Mouse (Mus musculus) CH12.LX (cell line): Measurements from ENCODE around the gene Cenpn. TPM values are rescaled to one million over a fixed set of nuclear protein-coding genes. Genes with fewer than 3 reads are reported as not detected.

Experiments used
- DNase-seq: peaks from one replicate; pipeline ENCODE4 v3.0.0-alpha.2; 2013; ENCODE audit errors: extremely low read depth
- H3K27ac ChIP-seq: 2 replicates; pipeline ENCODE4 v1.5.1; 2012; ENCODE audit warnings: low read depth, mild to moderate bottlenecking, control low read depth, moderate library complexity; ENCODE audit not compliant: insufficient read depth
- H3K27me3 ChIP-seq: replicated peaks from 2 replicates; pipeline ENCODE3; 2012; ENCODE audit warnings: inconsistent platforms
- H3K36me3 ChIP-seq, 2 experiments: replicated peaks in 1 of 2; 2 replicates each; pipeline versions ENCODE3 to v1.6.1; 2012; ENCODE audit warnings: inconsistent platforms in 1 of 2, low read length in 1 of 2, mild to moderate bottlenecking in 1 of 2, mixed read lengths in 1 of 2, moderate library complexity in 1 of 2; ENCODE audit not compliant: control insufficient read depth in 1 of 2, insufficient read depth in 1 of 2
- H3K4me1 ChIP-seq, 2 experiments: 2 replicates each; pipeline ENCODE4 v1.6.1; 2012; ENCODE audit warnings: inconsistent platforms in 1 of 2, moderate library complexity in 1 of 2; ENCODE audit not compliant: insufficient read depth in 2 of 2, control insufficient read depth in 1 of 2
- H3K4me2 ChIP-seq: 2 replicates; pipeline ENCODE4 v1.6.1; 2012; ENCODE audit warnings: low read depth, mild to moderate bottlenecking, control low read depth; ENCODE audit not compliant: poor library complexity, insufficient read depth, severe bottlenecking
- H3K4me3 ChIP-seq, 3 experiments: fragments of 150-350 bp in 1 of 3; sonication (generic) in 1 of 3; replicated peaks in 1 of 3; 2 replicates each; pipeline versions ENCODE3 to v1.5.1; 2011 to 2012; ENCODE audit warnings: low read depth in 2 of 3, low read length in 2 of 3, mild to moderate bottlenecking in 2 of 3, moderate library complexity in 2 of 3, control low read depth in 1 of 3, improper control_type of control experiment in 1 of 3, inconsistent platforms in 1 of 3, mixed read lengths in 1 of 3; ENCODE audit not compliant: poor library complexity in 1 of 3
- H3K79me2 ChIP-seq: replicated peaks from 2 replicates; pipeline ENCODE4 v1.6.1; 2012; ENCODE audit warnings: mild to moderate bottlenecking, moderate library complexity; ENCODE audit not compliant: control insufficient read depth, poor library complexity, insufficient read depth, severe bottlenecking; ENCODE audit errors: extremely low read depth
- H3K9ac ChIP-seq: 2 replicates; pipeline ENCODE4 v1.6.1; 2012; ENCODE audit warnings: low read depth, mild to moderate bottlenecking, control low read depth, moderate library complexity; ENCODE audit not compliant: insufficient read depth
- H3K9me3 ChIP-seq: replicated peaks from 2 replicates; pipeline ENCODE3; 2012; ENCODE audit warnings: low read length, inconsistent platforms, mixed read lengths
- CHD1 ChIP-seq: IDR thresholded peaks from 2 replicates; pipeline ENCODE4 v1.6.1; 2012; ENCODE audit warnings: low read depth, low read length, improper control_type of control experiment, inconsistent platforms
- CTCF ChIP-seq, 2 experiments: IDR thresholded peaks in 1 of 2; conservative IDR thresholded peaks in 1 of 2; 2 replicates each; pipeline ENCODE4 v1.5.1; 2011 to 2012; ENCODE audit warnings: low read depth in 2 of 2, low read length in 2 of 2, improper control_type of control experiment in 1 of 2, inconsistent platforms in 1 of 2, mild to moderate bottlenecking in 1 of 2, moderate library complexity in 1 of 2
- GABPA ChIP-seq: IDR thresholded peaks from 2 replicates; pipeline ENCODE4 v1.6.1; 2012; ENCODE audit warnings: low read depth, low read length, improper control_type of control experiment, inconsistent platforms; ENCODE audit not compliant: insufficient replicate concordance
- HCFC1 ChIP-seq: IDR thresholded peaks from 2 replicates; pipeline ENCODE4 v1.6.1; 2012; ENCODE audit warnings: low read depth, mild to moderate bottlenecking, inconsistent platforms, low read length, improper control_type of control experiment
- JUN ChIP-seq: IDR thresholded peaks from 2 replicates; pipeline ENCODE4 v1.6.1; 2011; ENCODE audit warnings: low read depth, mild to moderate bottlenecking, low read length, improper control_type of control experiment, moderate library complexity; ENCODE audit not compliant: insufficient read depth
- JUND ChIP-seq: conservative IDR thresholded peaks from 2 replicates; pipeline ENCODE4 v1.6.1; 2011; ENCODE audit warnings: low read depth, low read length, improper control_type of control experiment
- MAFK ChIP-seq: IDR thresholded peaks from 2 replicates; pipeline ENCODE4 v1.6.1; 2011; ENCODE audit warnings: low read length, improper control_type of control experiment; ENCODE audit not compliant: insufficient replicate concordance
- MAZ ChIP-seq: IDR thresholded peaks from 2 replicates; pipeline ENCODE4 v1.6.1; 2012; ENCODE audit warnings: low read depth, mild to moderate bottlenecking, inconsistent platforms, low read length, improper control_type of control experiment, moderate library complexity
- MEF2A ChIP-seq: IDR thresholded peaks from 2 replicates; pipeline ENCODE4 v1.6.1; 2014; ENCODE audit warnings: low read depth, mild to moderate bottlenecking, inconsistent platforms, low read length, improper control_type of control experiment, borderline replicate concordance
- MYC ChIP-seq: IDR thresholded peaks from 2 replicates; pipeline ENCODE4 v1.6.1; 2011; ENCODE audit warnings: low read depth, mild to moderate bottlenecking, improper control_type of control experiment, low read length
- NELFE ChIP-seq: IDR thresholded peaks from 2 replicates; pipeline ENCODE4 v1.6.1; 2011; ENCODE audit warnings: low read depth, low read length, improper control_type of control experiment
- PAX5 ChIP-seq: IDR thresholded peaks from 2 replicates; pipeline ENCODE4 v1.6.1; 2012; ENCODE audit warnings: low read length, inconsistent platforms, mixed read lengths
- UBTF ChIP-seq: IDR thresholded peaks from 2 replicates; pipeline ENCODE4 v1.6.1; 2012; ENCODE audit warnings: low read depth, mild to moderate bottlenecking, inconsistent platforms, low read length, improper control_type of control experiment, moderate library complexity
- USF2 ChIP-seq: conservative IDR thresholded peaks from 2 replicates; pipeline ENCODE4 v1.6.1; 2011; ENCODE audit warnings: low read depth, low read length, improper control_type of control experiment
- ZKSCAN1 ChIP-seq: IDR thresholded peaks from 2 replicates; pipeline ENCODE4 v1.6.1; 2012; ENCODE audit warnings: low read depth, inconsistent platforms, low read length, improper control_type of control experiment, borderline replicate concordance
- ZMIZ1 ChIP-seq: IDR thresholded peaks from 2 replicates; pipeline ENCODE4 v1.6.1; 2012; ENCODE audit warnings: low read depth, mild to moderate bottlenecking, inconsistent platforms, low read length, improper control_type of control experiment
- dilution Hi-C: fragments of 300-500 bp; cut with MboI; formaldehyde crosslinking; loops from 2 replicates; pipeline ENCODE4 v1.14.3; 2020; ENCODE audit warnings: low sequenced_read_pairs; ENCODE audit not compliant: extremely low pct_unique_long_range_greater_than_20kb, extremely low pct_ligation_motif_present
- in situ Hi-C: fragments of 300-500 bp; cut with MboI; formaldehyde crosslinking; loops from 3 replicates; pipeline ENCODE4 v1.14.3; 2019; ENCODE audit warnings: low sequenced_read_pairs, low pct_ligation_motif_present, low pct_unique_long_range_greater_than_20kb, mixed read lengths
- polyA plus RNA-seq: library from polyadenylated mRNA; unstranded; fragments of >175 nt; gene quantifications from 2 replicates; pipeline ENCODE4 v1.2.1, GENCODE M21; 2012; ENCODE audit warnings: low read depth; ENCODE audit not compliant: insufficient read length
- total RNA-seq, 2 experiments: library from RNA; depleted of rRNA; stranded (reverse); fragments of 300-350 nt in 1 of 2; fragments of >200 nt in 1 of 2; gene quantifications; 2 replicates each; pipeline ENCODE4 v1.2.3; 2012 to 2014

Cenpn gene
- total and polyA plus RNA-seq, 3 experiments: 26.3 to 52.0 (median 45.6) TPM

DNA sequence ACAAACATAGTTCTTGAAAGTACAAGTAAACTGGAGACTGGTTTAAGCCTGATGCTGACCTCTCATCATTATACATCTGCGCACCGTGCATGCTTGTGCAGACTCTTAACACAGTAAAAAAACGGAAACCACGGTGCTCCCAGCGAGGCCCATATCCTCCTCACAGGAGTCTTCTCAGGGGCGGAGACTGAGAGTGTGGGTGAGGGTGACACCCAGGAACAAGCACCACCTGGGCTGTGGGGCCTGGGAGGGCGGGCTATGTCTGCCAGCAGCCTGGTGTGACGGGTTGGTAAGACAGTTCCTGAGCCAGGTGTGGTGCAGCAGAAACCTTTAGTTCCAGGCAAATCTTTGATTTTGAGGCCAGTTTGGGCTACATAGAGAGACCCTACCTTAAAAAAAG lies 30.9 kb downstream of the Cenpn start:
- H3K27me3 ChIP-seq: no peaks in the 10 kb centered on the region
- dilution Hi-C loops: no loop called here
- H3K4me2 ChIP-seq: no peak overlapping the region
- in situ Hi-C loops: no loop called here
- H3K4me1 ChIP-seq: peaks cover 4 to 46% of the 10 kb centered on the region in 2 experiments
- TF ChIP-seq MEF2A (no peak), GABPA (no peak), USF2 (no peak), JUN (no peak), JUND (no peak), UBTF (no peak), ZKSCAN1 (no peak), CTCF (conservative IDR thresholded peaks at IDR 0.05 in 1 of 2, IDR thresholded peaks at IDR 0.05 in 1 of 2; ENCODE audit: low read depth in 2 of 2, low read length in 2 of 2) (no peak), PAX5 (no peak), MAZ (no peak), MAFK (no peak), HCFC1 (no peak), MYC (no peak)
- no peaks in the 10 kb centered on the region for H3K9me3 ChIP-seq
- H3K36me3 ChIP-seq: peaks cover 41 to 68% of the 10 kb centered on the region in 2 experiments
- H3K27ac ChIP-seq: no peak overlapping the region
- H3K79me2 ChIP-seq: peaks cover 20% of the 10 kb centered on the region
- no peak for DNase-seq
- no peak overlapping the region for H3K9ac ChIP-seq
- H3K4me3 ChIP-seq: no peak overlapping the region

DNA sequence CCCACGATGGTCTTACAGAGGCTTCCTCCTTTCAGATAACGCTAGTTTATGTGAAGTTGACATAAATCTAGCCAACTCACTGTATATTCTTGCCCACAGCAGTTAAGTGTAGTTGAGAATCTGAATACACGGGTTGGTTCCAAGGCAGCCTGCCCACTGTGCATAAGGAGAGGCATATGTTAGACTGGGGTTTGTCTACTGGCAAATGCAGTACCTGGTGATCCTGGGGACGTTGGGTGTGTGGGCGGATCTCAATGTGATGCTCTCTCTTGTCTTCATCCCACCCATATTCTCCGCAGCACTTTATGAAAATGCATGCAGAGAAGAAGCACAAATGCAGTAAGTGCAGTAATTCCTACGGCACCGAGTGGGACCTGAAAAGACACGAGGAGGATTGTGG lies 32.9 kb downstream of the Cenpn start:
- Histone ChIP-seq H3K79me2 (peaks cover 8% of the 10 kb centered on the region; the same call in 1 of the 2 replicates), H3K4me3 (no peak overlapping the region), H3K9me3 (no peaks in the 10 kb centered on the region), H3K27me3 (no peaks in the 10 kb centered on the region), H3K27ac (no peak overlapping the region), H3K4me2 (no peak overlapping the region), H3K4me1 (peaks cover 0 to 29% of the 10 kb centered on the region in 2 experiments; a peak in 3 of 4 replicates), H3K9ac (no peak overlapping the region), H3K36me3 (peaks cover 61 to 85% of the 10 kb centered on the region in 2 experiments)
- TF ChIP-seq CHD1: no peak
- TF ChIP-seq JUN: no peak
- TF ChIP-seq MAZ: no peak
- TF ChIP-seq NELFE: no peak
- no peak for TF ChIP-seq ZMIZ1
- dilution Hi-C loops (no loop called here), in situ Hi-C loops (no loop called here)
- DNase-seq: no peak
